Mouse (Mus musculus) heart, adult 9 months (tissue): Measurements from ENCODE around the gene Mfsd4a.

Source experiments
- DNase-seq, 2 experiments: peaks; one replicate each; pipeline ENCODE4 v3.0.0; 2022; ENCODE audit warnings: low spot score in 2 of 2

The Mfsd4a gene

GRCm38 (mm10) chr1:132016691-132017090, 51.2 kb downstream of the Mfsd4a start:
- DNase-seq = no peak

GRCm38 (mm10) chr1:132014800-132015199, 53.1 kb downstream of the Mfsd4a start:
- no peak for DNase-seq

GRCm38 (mm10) chr1:132012861-132013260, 55.0 kb downstream of the Mfsd4a start:
- no peak for DNase-seq

- DNase-seq = no peak
Measured at GRCm38 (mm10) chr1:132011785-132012184, 56.1 kb downstream of the Mfsd4a start.

GRCm38 (mm10) chr1:132010632-132011501, 57.0 kb downstream of the Mfsd4a start:
- DNase-seq = no peak

GRCm38 (mm10) chr1:132008881-132009644, 58.8 kb downstream of the Mfsd4a start:
- DNase-seq = no peak

GRCm38 (mm10) chr1:132007828-132008827, 59.7 kb downstream of the Mfsd4a start:
- peak; percentile 86 to 90 for DNase-seq

- peak; percentile 93 to 94 for DNase-seq
Measured at GRCm38 (mm10) chr1:132007282-132007815, 60.5 kb downstream of the Mfsd4a start, which contains the start of gene Elk4. TSS of gene Elk4 (plus strand) at chr1:132007607.

- DNase-seq = no peak
Measured at GRCm38 (mm10) chr1:132006721-132007120, 61.1 kb downstream of the Mfsd4a start.

- DNase-seq = no peak
Measured at GRCm38 (mm10) chr1:132006046-132006445, 61.8 kb downstream of the Mfsd4a start.

GRCm38 (mm10) chr1:132005466-132005865, 62.4 kb downstream of the Mfsd4a start:
- DNase-seq = no peak

GRCm38 (mm10) chr1:132004574-132005180, 63.2 kb downstream of the Mfsd4a start:
- DNase-seq = no peak

GRCm38 (mm10) chr1:132003817-132004216, 64.0 kb downstream of the Mfsd4a start:
- DNase-seq = peak; percentile 54 to 78

- no peak for DNase-seq
Measured at GRCm38 (mm10) chr1:132003111-132003510, 64.8 kb downstream of the Mfsd4a start.

- DNase-seq = no peak
Measured at GRCm38 (mm10) chr1:132001880-132002330, 66.0 kb downstream of the Mfsd4a start.

GRCm38 (mm10) chr1:132000506-132000905, 67.4 kb downstream of the Mfsd4a start:
- DNase-seq = no peak

- DNase-seq = peak in 1 of 2 experiments; percentile 46
Measured at GRCm38 (mm10) chr1:131995062-131995461, 72.8 kb downstream of the Mfsd4a start.

- DNase-seq = no peak
Measured at GRCm38 (mm10) chr1:131993169-131994040, 74.5 kb downstream of the Mfsd4a start.

GRCm38 (mm10) chr1:131992561-131993001, 75.3 kb downstream of the Mfsd4a start:
- DNase-seq = no peak
